Mouse (Mus musculus): ENCODE measurements around the gene Krt14.
"Not testable (repeated sequence)": the region's sequence is repeated elsewhere in the genome, so short reads cannot be mapped to it uniquely, and the experiment has no call there.

Krt14 gene

DNA sequence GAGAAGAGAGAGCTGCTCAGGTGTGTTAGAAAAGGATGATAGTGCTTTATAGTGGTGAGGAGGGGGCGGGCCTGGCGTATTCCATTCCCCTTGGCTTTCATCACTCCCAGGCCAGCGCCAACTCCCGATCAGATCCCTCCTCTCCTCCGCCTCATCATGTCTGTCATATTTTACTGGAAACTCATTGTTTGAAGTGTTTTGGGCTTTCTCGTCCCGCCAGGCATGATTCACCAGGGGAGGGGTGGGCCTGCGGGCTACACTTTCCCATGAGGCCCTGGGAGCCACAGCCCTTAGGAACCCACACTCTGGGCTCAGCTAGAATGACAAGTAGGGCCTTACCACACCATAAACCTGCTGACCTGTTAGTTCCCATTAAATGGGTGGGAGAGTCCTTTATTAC, at the start of gene Krt14:
Gene Krt14, minus strand, starts transcription at position 51 of the 400 bp plus-strand sequence.
- no peak for DNase-seq (ENCODE audit: low spot score)

DNA sequence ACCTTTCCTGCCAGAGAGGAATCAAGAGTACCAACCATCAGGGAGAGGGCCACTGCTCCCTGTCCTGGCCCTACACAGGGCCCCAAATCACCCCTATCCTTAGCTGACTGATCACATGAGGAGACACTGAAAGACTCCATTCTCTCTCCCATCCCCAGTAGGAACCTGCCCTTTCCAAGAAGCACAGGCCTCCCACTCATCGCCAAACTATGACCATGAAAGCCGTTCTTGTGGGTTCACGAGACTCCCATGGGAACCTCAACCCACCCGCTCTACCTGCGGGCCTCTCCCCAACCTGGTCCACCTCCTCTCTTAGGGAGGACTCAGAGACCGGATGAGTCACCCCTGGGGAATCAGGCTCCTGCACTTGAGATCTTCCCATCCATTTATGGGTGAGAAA, 48.2 kb upstream of the Krt14 start:
- no peak for DNase-seq (ENCODE audit: low spot score)

DNA sequence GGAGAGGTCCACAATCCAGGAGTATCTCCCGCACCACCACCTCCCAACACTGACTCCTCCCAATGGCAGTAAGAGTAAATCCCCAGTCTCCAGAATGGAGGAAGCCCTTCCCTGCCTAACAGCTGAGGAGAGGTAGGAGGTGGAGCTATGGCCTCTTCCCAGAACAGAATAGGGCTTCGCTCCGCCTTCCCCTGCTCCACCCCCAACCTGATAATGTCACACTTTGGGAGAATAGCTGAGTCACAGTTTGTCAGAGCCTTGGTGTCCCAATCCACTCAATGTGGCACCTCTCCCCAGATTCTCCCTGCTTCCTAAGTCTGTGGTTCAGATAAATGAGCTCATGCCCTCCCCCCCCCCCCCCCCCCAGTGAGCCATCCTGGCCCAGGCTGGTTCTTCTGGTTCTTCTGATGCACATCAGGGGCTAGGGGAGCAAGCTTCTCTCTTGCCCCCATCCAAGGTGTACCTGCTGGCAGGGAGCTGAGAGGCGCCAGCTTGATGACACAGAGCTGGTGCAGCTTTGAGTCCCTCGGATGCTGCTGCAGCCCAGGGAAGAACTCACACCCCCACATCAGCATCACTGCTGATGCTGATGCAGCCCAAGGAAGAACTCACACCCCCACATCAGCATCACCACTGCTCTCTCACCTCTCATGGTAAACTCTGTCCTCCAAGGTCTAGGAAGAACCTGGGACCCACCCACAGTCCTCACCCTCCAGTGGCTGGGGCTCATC, 47.2 kb upstream of the Krt14 start:
- no peak for DNase-seq (ENCODE audit: low spot score)

DNA sequence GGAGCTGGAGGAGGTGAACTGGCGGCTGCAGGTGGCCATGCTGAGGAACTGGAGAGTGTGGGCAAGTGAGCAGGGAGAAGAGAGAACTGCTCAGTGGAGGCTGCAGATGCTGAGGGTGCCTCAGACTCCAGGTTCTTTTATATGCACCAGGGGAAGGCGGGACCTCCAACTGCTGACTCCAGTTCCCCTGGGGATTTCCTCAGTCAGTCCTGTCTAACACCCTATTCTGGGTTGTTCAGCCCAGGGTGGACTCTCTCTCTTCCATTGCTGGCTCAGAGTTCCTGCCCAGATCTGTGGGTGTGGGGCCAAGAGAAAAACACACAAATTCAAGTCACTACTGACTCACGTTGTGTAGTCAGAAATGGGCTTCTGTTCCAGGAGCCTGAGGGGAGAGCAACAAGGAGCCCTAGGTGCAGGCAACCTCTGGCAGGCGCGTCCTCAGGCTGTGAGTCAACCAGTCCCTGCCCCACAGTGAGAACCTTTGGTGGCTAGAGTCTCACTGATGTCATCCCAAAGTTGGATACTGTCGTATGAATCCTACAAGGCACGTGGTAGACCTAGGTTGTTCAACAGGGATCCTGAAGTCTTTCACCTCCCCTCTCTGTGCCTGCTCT, 41.6 kb upstream of the Krt14 start, which contains the start of gene Krt16:
Gene Krt16, minus strand, starts transcription at position 51 of the 614 bp plus-strand sequence.
- no peak for DNase-seq (ENCODE audit: low spot score)

DNA sequence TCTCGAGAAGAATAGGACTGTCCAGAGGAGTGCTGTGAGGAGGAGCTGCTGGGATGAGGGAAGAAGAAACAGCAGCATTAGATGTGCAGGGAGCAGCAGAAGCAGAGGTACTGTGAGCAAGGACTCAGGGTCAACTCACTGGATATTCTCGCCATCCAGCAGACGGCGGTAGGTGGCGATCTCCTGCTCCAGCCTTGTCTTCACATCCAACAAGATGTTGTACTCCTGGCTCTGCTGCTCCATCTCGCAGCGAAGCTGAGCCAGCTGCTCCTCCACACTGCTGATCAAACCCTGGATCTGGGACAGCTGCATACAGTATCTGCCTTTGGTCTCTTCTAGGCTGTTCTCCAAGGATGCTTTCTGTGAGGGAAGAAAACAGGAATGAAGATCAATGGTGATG, 39.1 kb upstream of the Krt14 start:
- not testable (repeated sequence) for DNase-seq (ENCODE audit: low spot score)

DNA sequence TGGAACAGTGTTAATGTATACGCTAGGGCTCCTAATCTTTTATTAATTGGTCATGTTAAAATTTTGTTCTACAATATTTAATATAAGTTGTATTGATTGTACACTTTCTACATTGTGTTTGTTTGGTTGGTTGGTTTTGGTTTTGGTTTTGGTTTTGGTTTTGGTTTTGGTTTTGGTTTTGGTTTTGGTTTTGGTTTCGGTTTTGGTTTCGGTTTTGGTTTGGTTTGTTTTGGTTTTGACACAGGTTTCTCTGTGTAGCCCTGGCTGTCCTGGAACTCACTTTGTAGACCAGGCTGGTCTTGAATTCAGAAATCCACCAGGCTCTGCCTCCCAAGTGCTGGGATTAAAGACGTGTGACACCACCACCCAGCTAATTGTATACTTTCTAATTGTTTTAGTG, 32.9 kb upstream of the Krt14 start:
- not testable (repeated sequence) for DNase-seq (ENCODE audit: low spot score)

DNA sequence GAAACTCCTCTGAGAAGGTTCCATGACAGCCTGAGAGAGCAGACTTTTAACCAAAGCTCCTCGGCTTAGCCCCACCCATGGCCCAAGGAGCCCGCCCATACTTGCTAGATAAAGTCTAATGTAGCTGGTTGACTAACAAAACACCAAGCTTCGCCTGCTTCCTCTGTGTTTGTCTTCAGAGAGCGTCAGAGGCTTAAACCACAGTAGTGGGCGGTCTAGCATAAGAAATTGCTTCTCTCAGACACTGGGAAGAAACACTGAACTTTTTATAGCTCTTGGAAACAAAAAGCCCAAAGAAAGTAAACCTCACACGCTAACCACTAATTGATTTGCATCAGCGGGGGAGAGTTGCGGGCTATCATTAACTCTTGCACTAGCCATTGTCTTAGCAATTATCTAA, 14.4 kb upstream of the Krt14 start:
- DNase-seq (ENCODE audit: low spot score) = no peak

DNA sequence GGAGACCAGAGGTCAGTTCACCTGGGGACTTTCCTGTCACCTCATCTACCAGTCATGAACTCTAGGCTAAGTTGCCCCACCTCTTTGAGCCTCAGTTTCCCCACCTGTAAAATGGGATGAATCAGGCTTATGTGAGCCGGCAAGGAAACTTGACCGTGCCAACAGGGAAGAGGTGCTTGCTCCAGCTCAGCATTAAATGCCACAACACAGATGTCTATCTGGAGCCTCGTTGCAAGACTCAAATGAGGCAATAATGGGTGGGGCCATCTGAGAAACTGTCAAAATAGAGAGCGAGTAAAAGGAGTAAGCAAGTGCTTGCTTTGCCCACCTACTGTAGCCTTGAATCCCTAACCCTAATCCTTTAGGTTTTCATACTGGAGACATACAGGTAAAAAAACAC, 12.0 kb upstream of the Krt14 start:
- no peak for DNase-seq (ENCODE audit: low spot score)

DNA sequence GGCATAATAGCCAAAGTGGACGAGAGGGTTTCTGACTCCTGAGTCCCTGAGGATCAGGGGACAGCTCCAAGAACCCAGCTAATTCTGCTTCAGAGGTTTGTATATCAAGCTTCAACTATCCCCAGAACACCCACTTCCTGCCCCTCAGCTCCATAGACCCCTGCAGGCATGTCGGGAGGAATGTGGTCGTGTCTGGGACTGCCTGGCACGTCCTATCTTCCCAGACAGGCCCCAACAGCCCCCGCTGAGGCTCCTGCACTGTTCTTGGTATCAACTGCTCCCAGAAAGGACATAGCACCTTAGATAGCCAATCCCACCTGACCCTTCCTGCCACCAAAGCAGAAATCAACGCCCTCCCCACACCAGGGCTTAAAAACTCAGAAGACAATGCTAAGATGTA, 1.2 kb upstream of the Krt14 start:
- no peak for DNase-seq (ENCODE audit: low spot score)

DNA sequence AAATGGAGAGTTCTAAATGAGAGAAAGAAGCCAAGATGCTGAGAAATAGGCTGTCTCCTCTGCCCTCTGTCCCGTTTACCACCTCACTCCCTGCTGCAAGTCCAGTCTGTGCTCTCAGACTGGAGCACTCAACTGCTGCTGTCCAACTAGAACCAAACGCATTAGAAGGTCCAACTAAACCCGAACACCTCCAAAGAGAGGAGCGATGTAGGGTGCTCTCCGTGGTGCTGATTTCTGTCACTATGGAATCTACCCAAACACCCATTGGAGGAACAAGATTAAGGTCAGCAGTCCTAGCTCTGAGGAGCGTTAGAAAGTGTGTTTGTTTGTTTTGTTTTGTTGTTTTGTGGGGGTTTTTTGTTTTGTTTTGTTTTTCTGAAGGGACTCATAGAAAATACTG, 3.9 kb downstream of the Krt14 start:
- peak; percentile 81 for DNase-seq (ENCODE audit: low spot score)

DNA sequence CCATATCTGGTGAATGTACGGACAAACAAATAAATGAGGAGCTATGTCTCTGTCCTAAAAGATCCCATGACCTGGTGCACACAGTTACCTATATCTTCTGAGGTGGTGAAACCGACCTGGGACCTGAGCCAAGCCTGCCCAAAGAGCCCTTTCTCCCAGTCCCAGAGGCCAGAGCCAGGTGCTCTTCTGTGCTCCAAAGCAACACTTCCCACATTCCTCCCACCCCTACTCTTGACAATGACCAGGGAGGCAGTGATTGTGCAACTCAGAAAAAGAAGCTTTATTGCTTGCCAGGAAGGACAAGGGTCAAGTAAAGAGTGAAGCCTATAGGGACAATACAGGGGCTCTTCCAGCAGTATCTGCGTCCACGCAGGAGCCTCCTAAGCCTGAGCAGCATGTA, 4.4 kb downstream of the Krt14 start:
- no peak for DNase-seq (ENCODE audit: low spot score)

DNA sequence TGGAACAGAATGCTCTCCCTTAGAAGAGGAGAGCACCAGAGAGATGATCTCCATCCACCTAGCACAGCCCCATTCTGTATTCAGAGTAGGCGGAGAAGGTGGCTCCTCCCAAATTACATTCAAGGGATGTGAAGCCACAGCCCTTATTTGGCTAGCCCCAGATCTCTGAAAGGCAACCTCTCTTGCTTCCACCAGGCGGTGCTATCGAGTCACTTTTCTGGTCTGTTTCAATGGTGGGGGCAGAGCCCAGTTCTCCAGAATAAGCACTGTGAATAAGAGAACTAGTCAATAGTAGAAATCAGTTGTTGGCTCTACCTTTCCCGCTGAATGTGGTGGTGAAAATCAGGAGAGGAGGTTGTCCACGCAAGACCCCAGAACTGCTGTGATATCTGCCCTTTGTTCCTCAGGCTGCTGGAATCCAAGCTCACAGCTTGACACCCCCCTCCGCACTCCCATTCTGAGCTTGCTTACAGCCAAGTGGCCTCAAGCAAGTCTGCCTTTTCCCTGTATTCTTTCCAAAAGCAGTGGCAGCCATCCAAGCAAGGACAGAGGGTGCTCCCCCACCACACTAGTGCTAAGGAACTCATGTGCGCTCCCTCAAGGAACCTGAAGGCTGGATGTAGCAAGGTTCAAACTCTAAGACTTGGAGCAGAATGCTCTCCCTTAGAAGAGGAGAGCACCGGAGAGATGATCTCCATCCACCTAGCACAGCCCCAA, 7.1 kb downstream of the Krt14 start:
- DNase-seq (ENCODE audit: low spot score) = peak; percentile 47

DNA sequence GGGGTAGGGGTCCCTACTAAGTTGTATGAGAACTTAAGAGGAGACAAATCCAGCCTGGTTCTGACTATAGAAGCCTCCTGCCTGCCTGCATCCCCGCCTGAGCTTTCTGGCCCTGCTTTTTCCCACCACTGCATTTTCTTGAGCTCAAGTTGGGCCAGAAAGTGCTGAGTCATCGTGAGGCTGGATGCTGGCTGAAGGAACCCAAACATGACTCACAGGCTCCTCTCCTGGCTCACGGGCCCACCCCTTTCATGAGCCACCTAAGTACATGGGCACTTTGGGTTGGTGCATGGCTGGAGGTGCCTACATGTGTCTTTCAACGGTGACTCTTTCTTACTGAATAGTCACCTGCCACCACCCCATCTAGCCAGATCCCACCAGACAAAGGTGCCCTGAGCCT, 8.7 kb downstream of the Krt14 start:
- no peak for DNase-seq (ENCODE audit: low spot score)

DNA sequence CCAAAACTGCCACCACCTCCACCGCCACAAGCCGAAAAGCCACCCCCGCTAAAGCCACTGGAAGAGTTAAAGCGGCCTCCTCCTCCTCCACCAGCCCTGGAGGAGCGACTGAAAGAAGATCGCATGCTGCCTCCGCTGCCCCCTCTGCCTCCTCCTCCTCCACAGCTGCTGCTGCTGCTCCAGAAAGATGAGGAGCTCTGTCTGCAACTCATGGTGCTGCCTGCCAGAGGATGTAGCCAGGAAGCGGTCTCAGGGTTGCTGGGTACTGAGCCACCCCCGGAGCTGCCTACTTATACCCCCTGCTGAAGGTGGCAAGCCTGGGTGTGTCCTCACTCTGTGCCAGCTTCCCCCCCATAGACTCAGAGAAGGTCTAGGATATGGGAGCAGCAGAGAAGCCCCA, 14.4 kb downstream of the Krt14 start, which contains the start of gene Krt9:
Gene Krt9, minus strand, starts transcription at position 255 of the 400 bp plus-strand sequence.
- DNase-seq (ENCODE audit: low spot score) = no peak

DNA sequence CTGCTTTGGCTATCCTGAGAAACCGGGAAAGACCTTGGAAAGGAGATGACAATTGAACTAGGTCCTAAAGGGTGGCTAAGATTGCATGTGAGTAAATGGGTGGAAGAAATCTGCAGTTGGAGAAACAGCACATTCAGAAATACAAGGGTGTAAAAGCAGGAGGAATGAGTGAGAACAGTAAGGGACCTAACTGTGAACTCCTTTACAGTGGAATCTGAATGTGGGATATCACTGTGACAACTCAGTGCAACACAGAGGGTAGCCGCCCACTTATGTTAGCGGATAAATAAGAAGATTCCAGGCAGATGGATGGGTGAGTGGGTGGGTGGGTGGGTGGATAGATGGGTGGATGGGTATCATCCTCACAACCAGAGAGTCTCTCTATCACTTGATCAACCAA, 15.5 kb downstream of the Krt14 start:
- no peak for DNase-seq (ENCODE audit: low spot score)

DNA sequence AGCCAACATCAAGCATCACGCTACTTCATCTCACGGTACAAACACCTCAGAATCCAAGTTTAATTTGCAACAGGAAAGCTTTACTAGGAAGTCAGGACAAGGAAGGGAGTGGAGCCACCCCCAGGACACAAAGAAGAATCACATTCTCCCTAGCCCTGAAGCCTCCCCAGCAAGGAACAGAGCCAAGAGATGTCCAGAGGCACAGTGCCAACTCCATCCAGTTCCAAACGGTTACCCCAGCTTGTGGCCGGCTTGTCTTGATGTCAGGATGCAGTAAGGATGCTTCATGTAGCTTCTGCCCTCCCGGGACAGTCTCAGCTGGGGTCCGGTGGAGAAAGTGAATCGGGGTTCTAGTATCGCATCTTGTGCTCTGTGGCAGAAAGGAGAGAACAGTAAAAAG, 20.6 kb downstream of the Krt14 start:
- no peak for DNase-seq (ENCODE audit: low spot score)

DNA sequence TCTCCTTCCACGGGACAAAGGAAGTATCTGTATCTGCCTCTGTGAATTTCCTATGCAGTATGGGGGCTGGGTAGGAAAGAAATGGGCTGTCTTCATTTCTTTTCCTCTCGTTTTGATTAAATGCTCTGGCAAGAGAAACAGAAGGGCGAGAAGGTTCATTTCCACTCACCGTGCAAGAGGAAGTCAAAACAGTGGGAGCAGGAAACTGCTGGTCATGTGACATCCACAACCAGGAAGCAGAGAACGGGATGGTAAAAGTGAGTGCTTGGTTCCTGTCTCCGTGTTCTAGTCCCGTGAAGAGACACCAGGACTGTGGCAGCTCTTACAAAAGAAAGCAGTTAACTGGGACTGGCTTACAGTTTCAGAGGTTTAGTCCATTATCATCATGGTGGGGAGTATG, 25.6 kb downstream of the Krt14 start:
- no peak for DNase-seq (ENCODE audit: low spot score)

DNA sequence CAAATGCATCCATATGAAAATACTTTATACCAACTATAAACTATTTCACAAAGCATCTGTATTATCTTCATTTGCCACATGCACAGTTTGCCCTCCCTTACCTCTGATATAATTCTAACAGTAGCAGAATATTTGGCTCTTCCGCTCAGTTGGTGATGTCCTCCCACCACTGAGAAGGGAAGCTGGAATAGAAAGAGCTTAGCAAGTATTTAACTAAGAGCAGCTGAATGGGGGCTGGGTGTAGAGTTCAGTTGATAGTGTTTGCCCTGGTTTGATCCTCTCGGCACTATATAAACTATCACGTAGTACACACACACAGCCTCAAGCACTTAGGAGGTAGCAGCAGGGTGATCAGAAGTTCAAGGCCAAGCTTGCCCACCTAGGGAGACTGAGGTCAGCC, 28.1 kb downstream of the Krt14 start:
- DNase-seq (ENCODE audit: low spot score) = no peak

DNA sequence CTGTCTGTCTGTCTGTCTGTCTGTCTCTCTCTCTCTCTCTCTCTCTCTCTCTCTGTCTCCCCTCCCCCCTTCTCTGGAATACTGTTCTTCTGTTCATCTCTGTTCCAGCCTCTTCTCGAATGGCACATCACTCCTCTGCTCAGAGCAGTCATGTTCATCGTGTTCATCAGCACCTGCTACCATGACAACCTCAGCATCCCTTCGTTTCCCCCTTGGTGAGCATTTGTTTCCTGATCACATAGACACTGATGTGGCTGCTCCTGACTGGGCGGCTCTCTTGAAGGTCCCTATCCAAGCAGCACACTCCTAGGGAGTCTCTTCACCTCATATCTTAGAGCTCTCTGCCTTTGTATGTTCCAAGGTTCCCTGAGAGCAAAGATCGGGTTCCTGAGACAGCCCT, 29.0 kb downstream of the Krt14 start:
- no peak for DNase-seq (ENCODE audit: low spot score)

DNA sequence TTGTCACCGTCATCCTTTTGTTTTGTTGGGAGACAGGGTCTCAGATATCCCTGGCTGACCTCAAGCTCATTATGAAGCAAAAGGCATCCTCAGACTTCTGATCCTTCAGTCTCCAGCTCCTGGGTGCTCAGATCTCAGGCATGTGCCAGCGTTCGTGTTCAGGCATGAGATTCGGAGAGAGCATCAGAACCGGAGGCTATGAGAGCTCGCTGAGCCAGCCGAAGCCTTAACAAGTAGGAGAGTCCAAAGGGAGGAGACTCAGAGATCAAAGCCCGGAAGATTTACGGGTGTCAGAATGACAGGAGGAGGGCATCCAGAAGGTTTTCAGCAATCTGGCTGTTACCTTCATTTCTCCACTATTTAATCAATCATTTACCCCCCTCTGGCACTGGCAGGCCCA, 30.6 kb downstream of the Krt14 start:
- peak; percentile 26 for DNase-seq (ENCODE audit: low spot score)

DNA sequence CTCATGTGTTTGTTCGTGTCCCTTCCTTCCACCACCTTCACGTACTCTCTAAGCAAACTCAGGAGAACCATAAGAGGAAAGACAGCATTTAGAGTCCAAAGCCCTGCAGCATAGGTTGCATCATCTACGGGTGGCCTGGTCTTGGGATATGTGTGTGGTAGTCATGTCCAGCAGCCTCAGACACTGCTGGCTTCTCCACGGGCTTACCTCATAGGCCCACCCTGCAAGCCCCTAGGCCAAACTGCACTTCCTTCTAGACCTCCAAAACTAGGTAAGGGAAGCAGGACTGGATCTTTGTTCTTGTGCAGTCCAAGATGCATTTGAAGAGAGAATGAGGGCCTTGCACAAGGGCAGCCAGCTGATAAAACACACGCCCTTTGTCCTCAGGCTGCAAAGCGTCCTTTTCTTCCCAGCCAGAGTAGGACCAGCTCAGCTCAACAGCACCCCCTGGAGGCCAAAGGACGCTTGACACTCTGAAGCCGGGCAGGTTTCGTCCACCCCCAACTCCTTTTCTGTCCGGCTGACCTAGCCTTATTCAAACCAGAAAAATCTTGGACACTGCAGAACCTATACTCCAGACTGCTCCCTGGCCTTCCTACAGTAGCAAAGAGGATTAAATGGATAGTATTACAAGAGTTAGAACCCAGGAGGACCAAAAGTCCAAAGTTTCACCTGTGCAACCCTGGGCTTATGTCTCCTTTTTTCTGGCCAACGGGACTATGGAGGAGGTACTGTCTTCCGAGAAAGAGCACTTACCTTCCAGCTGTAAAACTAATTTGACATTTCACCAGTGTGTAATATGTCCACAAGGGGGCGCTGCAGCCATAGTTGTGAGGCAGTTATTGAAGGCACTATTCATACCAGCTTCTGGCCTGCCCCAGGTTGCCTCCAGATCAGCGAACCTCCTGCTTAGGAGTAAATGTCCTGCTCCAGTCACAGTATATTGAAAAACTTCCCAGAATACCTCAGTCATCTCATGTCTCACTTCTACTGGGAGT, 38.3 kb downstream of the Krt14 start:
- peak; percentile 85 for DNase-seq (ENCODE audit: low spot score)

DNA sequence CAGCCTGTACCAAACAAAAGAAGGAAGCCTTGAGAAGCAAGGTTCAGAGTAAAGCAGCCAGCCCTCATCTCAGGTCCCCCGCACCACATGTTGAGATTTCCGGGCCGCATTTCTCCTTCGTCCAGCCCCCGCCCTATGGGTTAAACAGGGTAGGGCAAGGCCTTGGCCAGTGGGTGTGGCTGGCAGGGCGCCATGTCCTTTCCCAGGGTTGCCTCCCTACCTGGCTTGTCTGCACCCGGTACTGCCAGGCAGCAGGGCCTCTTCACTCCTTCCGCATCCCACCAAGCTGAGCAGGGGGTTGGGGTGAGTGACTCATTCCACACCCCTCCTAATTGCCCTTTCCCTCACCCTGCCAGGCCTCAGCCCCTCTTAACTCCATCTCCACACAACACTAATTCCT, 39.3 kb downstream of the Krt14 start:
- DNase-seq (ENCODE audit: low spot score) = no peak
